Mouse (Mus musculus): ENCODE data around the gene Gm17783. TPM values are rescaled to one million over a fixed set of nuclear protein-coding genes. Genes with fewer than 3 reads are reported as not detected.
"Not testable (repeated sequence)": the region's sequence is repeated elsewhere in the genome, so short reads cannot be mapped to it uniquely, and the experiment has no call there.

Gm17783 gene
- polyA plus RNA-seq, 1 experiment from 2014 or later, result not detected

GRCm38 (mm10) chr16:45471836-45472235, 60.0 kb downstream of the Gm17783 start:
- H3K9me3 ChIP-seq; H3K4me2 ChIP-seq; H3K36me3 ChIP-seq; H3K27ac ChIP-seq; H3K4me3 ChIP-seq; H3K27me3 ChIP-seq; ATAC-seq (ENCODE audit: low FRiP score); H3K9ac ChIP-seq; H3K4me1 ChIP-seq (replicated peaks): not testable (repeated sequence)
- WGBS, result 86% methylated on average over 3 of the region's 3 CpGs

Other genes with a start within 250 kb of the Gm17783 start
- 244 and 255 TPM in 2 replicates for gene Cd200, start 123.0 kb downstream of the Gm17783 start, polyA plus RNA-seq (2015; fragmentation: Nextera tagmentation; extraction: Ambion mirVana)
- gene Gm609, start 39.1 kb downstream of the Gm17783 start, polyA plus RNA-seq (2015; fragmentation: Nextera tagmentation; extraction: Ambion mirVana), result not detected in 2 replicates
- not detected in 2 replicates for gene Slc9c1, start 3.3 kb upstream of the Gm17783 start, polyA plus RNA-seq (2015; fragmentation: Nextera tagmentation; extraction: Ambion mirVana)
- gene Gcsam, start 78.3 kb upstream of the Gm17783 start, polyA plus RNA-seq (2015; fragmentation: Nextera tagmentation; extraction: Ambion mirVana), result not detected in 2 replicates
- gene BC016579, start 122.0 kb upstream of the Gm17783 start, polyA plus RNA-seq (2015; fragmentation: Nextera tagmentation; extraction: Ambion mirVana), result not detected in 2 replicates
- gene Tmprss7, start 161.6 kb upstream of the Gm17783 start, polyA plus RNA-seq (2015; fragmentation: Nextera tagmentation; extraction: Ambion mirVana), result 0.36 and 0.60 TPM in 2 replicates
- gene Tagln3, start 192.6 kb upstream of the Gm17783 start, polyA plus RNA-seq (2015; fragmentation: Nextera tagmentation; extraction: Ambion mirVana), result 625 and 635 TPM in 2 replicates
- 41.2 and 46.0 TPM in 2 replicates for gene Abhd10, start 210.9 kb upstream of the Gm17783 start, polyA plus RNA-seq (2015; fragmentation: Nextera tagmentation; extraction: Ambion mirVana)

Data from hindbrain, embryonic 13.5 days (tissue).